Comparison of ENCODE assay signal across 16 mouse cellular contexts in genomic region chr19:52048378-52048978, GRCm38 (mm10).
DNase-seq lines count a peak whose midpoint lies in the region; ATAC-seq lines count a peak whose summit lies in the region.
"Had no signal": no experiment of that assay in that cellular context is flagged by ENCODE, and none has a peak within 500 bp of the region (broad histone marks: within the 10 kb centered on the region; RNA-seq: fewer than 3 reads in every experiment).

No protein-coding gene starts in this region.

- no peaks in the 10 kb centered on the region for H3K36me3 ChIP-seq in hindbrain, embryonic 12.5 days
- no peaks in the 10 kb centered on the region for H3K36me3 ChIP-seq in hindbrain, embryonic 10.5 days
- H3K36me3 ChIP-seq in neural tube, embryonic 12.5 days: no peaks in the 10 kb centered on the region
- H3K36me3 ChIP-seq in hindbrain, embryonic 16.5 days (ENCODE audit: control insufficient read depth, insufficient read depth, low read length): no peaks in the 10 kb centered on the region
- H3K36me3 ChIP-seq: heart, embryonic 13.5 days had no signal

- 38% methylated on average over 1 of the region's 1 CpGs for WGBS in hindbrain, embryonic 12.5 days
- WGBS in hindbrain, embryonic 10.5 days: 57% methylated on average over 1 of the region's 1 CpGs
- WGBS in neural tube, embryonic 12.5 days: 60% methylated on average over 1 of the region's 1 CpGs
- WGBS in hindbrain, embryonic 16.5 days: 42% methylated on average over 1 of the region's 1 CpGs

- ATAC-seq in hindbrain, embryonic 12.5 days (ENCODE audit: low FRiP score): 0 out of 2 replicates have a peak, but pooled peaks have one; percentile 46
- ATAC-seq in neural tube, embryonic 12.5 days (ENCODE audit: low FRiP score, low read depth): 0 out of 2 replicates have a peak, but pooled peaks have one; percentile 17
- peak; percentile 67; the same call in 1 of the 2 replicates for ATAC-seq in hindbrain, embryonic 16.5 days
- ATAC-seq: intestine, postnatal 0 days had no signal

- no peak for DNase-seq in hindbrain, embryonic 10.5 days (ENCODE audit: low spot score)
- DNase-seq in neural tube, embryonic 10.5 days (ENCODE audit: extremely low spot score, low spot score): no peak
- no peak for DNase-seq in layer of hippocampus, adult 11-12 months (ENCODE audit: low spot score)
- DNase-seq in layer of hippocampus, adult 8-10 months (ENCODE audit: low spot score in 2 of 2): no peak
- DNase-seq: B cell, adult 2 months; cerebellum, adult 11-12 months; gastrocnemius, postnatal 36 days; heart, postnatal 4 days; lung, postnatal 14 days; spleen, adult 18-20 months; thymus, postnatal 36 days had no signal

- no peaks in the 10 kb centered on the region for H3K27me3 ChIP-seq in hindbrain, embryonic 12.5 days
- no peaks in the 10 kb centered on the region for H3K27me3 ChIP-seq in hindbrain, embryonic 10.5 days (ENCODE audit: insufficient read depth, poor library complexity, severe bottlenecking)
- no peaks in the 10 kb centered on the region for H3K27me3 ChIP-seq in neural tube, embryonic 12.5 days (replicated peaks)
- no peaks in the 10 kb centered on the region for H3K27me3 ChIP-seq in hindbrain, embryonic 16.5 days (replicated peaks; ENCODE audit: control insufficient read depth, insufficient read depth, low read length)
- H3K27me3 ChIP-seq: heart, embryonic 13.5 days had no signal

- no peak overlapping the region for H3K27ac ChIP-seq in hindbrain, embryonic 12.5 days
- no peak overlapping the region for H3K27ac ChIP-seq in hindbrain, embryonic 10.5 days
- H3K27ac ChIP-seq in neural tube, embryonic 12.5 days: no peak overlapping the region
- H3K27ac ChIP-seq in hindbrain, embryonic 16.5 days (ENCODE audit: low read depth, low read length): no peak overlapping the region
- H3K27ac ChIP-seq: heart, embryonic 13.5 days had no signal

- H3K9ac ChIP-seq in hindbrain, embryonic 12.5 days: no peak overlapping the region
- H3K9ac ChIP-seq in neural tube, embryonic 12.5 days: no peak overlapping the region
- no peak overlapping the region for H3K9ac ChIP-seq in hindbrain, embryonic 16.5 days (ENCODE audit: low read depth, low read length)
- H3K9ac ChIP-seq: heart, embryonic 13.5 days had no signal

- H3K9me3 ChIP-seq in hindbrain, embryonic 12.5 days (replicated peaks): no peaks in the 10 kb centered on the region
- H3K9me3 ChIP-seq in hindbrain, embryonic 10.5 days: no peaks in the 10 kb centered on the region
- no peaks in the 10 kb centered on the region for H3K9me3 ChIP-seq in neural tube, embryonic 12.5 days
- 0 out of 2 replicates have a peak, but pooled peaks cover 2% of the 10 kb centered on the region for H3K9me3 ChIP-seq in hindbrain, embryonic 16.5 days (ENCODE audit: control insufficient read depth, low read length)

- H3K4me2 ChIP-seq in hindbrain, embryonic 12.5 days (replicated peaks): no peak overlapping the region
- H3K4me2 ChIP-seq in neural tube, embryonic 12.5 days (replicated peaks): no peak overlapping the region
- H3K4me2 ChIP-seq in hindbrain, embryonic 16.5 days (ENCODE audit: low read length): no peak overlapping the region
- H3K4me2 ChIP-seq: heart, embryonic 13.5 days had no signal

- no peak overlapping the region for H3K4me3 ChIP-seq in hindbrain, embryonic 12.5 days
- H3K4me3 ChIP-seq in hindbrain, embryonic 10.5 days: no peak overlapping the region
- H3K4me3 ChIP-seq in neural tube, embryonic 12.5 days: no peak overlapping the region
- no peak overlapping the region for H3K4me3 ChIP-seq in hindbrain, embryonic 16.5 days (ENCODE audit: low read length)
- H3K4me3 ChIP-seq: heart, embryonic 13.5 days had no signal

- no peaks in the 10 kb centered on the region for H3K4me1 ChIP-seq in hindbrain, embryonic 12.5 days
- no peaks in the 10 kb centered on the region for H3K4me1 ChIP-seq in hindbrain, embryonic 10.5 days (replicated peaks)
- H3K4me1 ChIP-seq in neural tube, embryonic 12.5 days: no peaks in the 10 kb centered on the region
- no peaks in the 10 kb centered on the region for H3K4me1 ChIP-seq in hindbrain, embryonic 16.5 days (ENCODE audit: control insufficient read depth, insufficient read depth, low read depth, low read length)
- H3K4me1 ChIP-seq: heart, embryonic 13.5 days had no signal

Comparison
In these comparisons a context has a peak if more than half of its experiments do, and no peak if none do; other contexts are left out.
1. ATAC-seq: peak in every context shown above with its lines; median percentile 67 in hindbrain, embryonic 16.5 days; 46 in hindbrain, embryonic 12.5 days; 17 in neural tube, embryonic 12.5 days.